Mouse (Mus musculus): Measurements from ENCODE around the gene Aff2. TPM values are rescaled to one million over a fixed set of nuclear protein-coding genes. Genes with fewer than 3 reads are reported as not detected.

Aff2 gene
- 10 to 100 TPM; 18.0 to 22.9 TPM for total RNA-seq (2021)
- long read RNA-seq, experiment 1: 0 reads
- long read RNA-seq, experiment 2, partial matches to known transcripts: 0 of 1 reads
- long read RNA-seq, experiment 2, other reads (novel, unspliced or antisense): 1 of 1 reads

- peak; percentile 8 to 32 for DNase-seq (ENCODE audit: low spot score in 2 of 2)
Measured at GRCm38 (mm10) chrX:69360238-69361054, at the start of gene Aff2. Gene Aff2 (plus strand): TSS chrX:69360294.

GRCm38 (mm10) chrX:69337296-69337695, 22.8 kb upstream of the Aff2 start:
- DNase-seq (ENCODE audit: low spot score in 2 of 2): no peak

GRCm38 (mm10) chrX:69355621-69356020, 4.5 kb upstream of the Aff2 start:
- DNase-seq (ENCODE audit: low spot score in 2 of 2): no peak

- peak in 1 of 2 experiments; percentile 27 for DNase-seq (ENCODE audit: low spot score in 2 of 2)
Measured at GRCm38 (mm10) chrX:69359360-69359759, 734 bp upstream of the Aff2 start.

- no peak for DNase-seq (ENCODE audit: low spot score in 2 of 2)
Measured at GRCm38 (mm10) chrX:69359885-69360237, 233 bp upstream of the Aff2 start.

- DNase-seq (ENCODE audit: low spot score in 2 of 2): no peak
Measured at GRCm38 (mm10) chrX:69361055-69361558, 1.0 kb downstream of the Aff2 start.

- DNase-seq (ENCODE audit: low spot score in 2 of 2): no peak
Measured at GRCm38 (mm10) chrX:69364198-69364597, 4.1 kb downstream of the Aff2 start.

- DNase-seq (ENCODE audit: low spot score in 2 of 2): no peak
Measured at GRCm38 (mm10) chrX:69373341-69373740, 13.2 kb downstream of the Aff2 start.

- peak in 1 of 2 experiments; percentile 4 for DNase-seq (ENCODE audit: low spot score in 2 of 2)
Measured at GRCm38 (mm10) chrX:69389738-69390137, 29.6 kb downstream of the Aff2 start.

GRCm38 (mm10) chrX:69415043-69415442, 54.9 kb downstream of the Aff2 start:
- no peak for DNase-seq (ENCODE audit: low spot score in 2 of 2)

- DNase-seq (ENCODE audit: low spot score in 2 of 2): no peak
Measured at GRCm38 (mm10) chrX:69438422-69438821, 78.3 kb downstream of the Aff2 start.

GRCm38 (mm10) chrX:69441937-69442336, 81.8 kb downstream of the Aff2 start:
- DNase-seq (ENCODE audit: low spot score in 2 of 2): no peak

- DNase-seq (ENCODE audit: low spot score in 2 of 2): no peak
Measured at GRCm38 (mm10) chrX:69460896-69461295, 100.8 kb downstream of the Aff2 start.

GRCm38 (mm10) chrX:69502061-69502460, 142.0 kb downstream of the Aff2 start:
- DNase-seq (ENCODE audit: low spot score in 2 of 2): no peak

- DNase-seq (ENCODE audit: low spot score in 2 of 2): no peak
Measured at GRCm38 (mm10) chrX:69518040-69518575, 158.0 kb downstream of the Aff2 start.

- DNase-seq (ENCODE audit: low spot score in 2 of 2): no peak
Measured at GRCm38 (mm10) chrX:69540811-69541210, 180.7 kb downstream of the Aff2 start.

- no peak for DNase-seq (ENCODE audit: low spot score in 2 of 2)
Measured at GRCm38 (mm10) chrX:69579903-69580459, 219.9 kb downstream of the Aff2 start.

- DNase-seq (ENCODE audit: low spot score in 2 of 2): peak in 1 of 2 experiments; percentile 29
Measured at GRCm38 (mm10) chrX:69608793-69609192, 248.7 kb downstream of the Aff2 start.

- no peak for DNase-seq (ENCODE audit: low spot score in 2 of 2)
Measured at GRCm38 (mm10) chrX:69663038-69663437, 302.9 kb downstream of the Aff2 start.

GRCm38 (mm10) chrX:69666145-69666677, 306.1 kb downstream of the Aff2 start:
- peak in 1 of 2 experiments; percentile 1 for DNase-seq (ENCODE audit: low spot score in 2 of 2)

GRCm38 (mm10) chrX:69675691-69676090, 315.6 kb downstream of the Aff2 start:
- no peak for DNase-seq (ENCODE audit: low spot score in 2 of 2)

- no peak for DNase-seq (ENCODE audit: low spot score in 2 of 2)
Measured at GRCm38 (mm10) chrX:69698840-69699239, 338.7 kb downstream of the Aff2 start.

Data from layer of hippocampus, postnatal 14 days (tissue).